Mouse (Mus musculus) hindbrain, embryonic 14.5 days (tissue): ENCODE results near the gene Tinf2. TPM values are rescaled to one million over a fixed set of nuclear protein-coding genes. Genes with fewer than 3 reads are reported as not detected.
A peak's percentile ranks its signal among the peaks of the same experiment; 100 is the strongest.

Source experiments
- ATAC-seq: fragments of 200-750 bp; cut with Nextera tagmentation; 2 replicates; pipeline ENCODE4 v1.8.0; 2017; ENCODE audit warnings: moderate number of reproducible peaks, mild to moderate bottlenecking, moderate TSS enrichment, moderate library complexity; ENCODE audit not compliant: low FRiP score
- DNase-seq: peaks from one replicate; pipeline ENCODE4 v3.0.0-alpha.2; 2015; ENCODE audit warnings: low spot score
- H3K27ac ChIP-seq: fragments of 300-500 bp; sonication (generic); 2 replicates; pipeline ENCODE4 v1.5.1; 2014; ENCODE audit warnings: mild to moderate bottlenecking, moderate library complexity
- H3K27me3 ChIP-seq: fragments of 300-500 bp; sonication (generic); 2 replicates; pipeline ENCODE4 v1.6.1; 2014; ENCODE audit warnings: mild to moderate bottlenecking, low read length, mixed read lengths; ENCODE audit not compliant: control insufficient read depth, insufficient read depth
- H3K36me3 ChIP-seq: fragments of 300-500 bp; sonication (generic); replicated peaks from 2 replicates; pipeline ENCODE4 v1.6.1; 2014; ENCODE audit not compliant: control insufficient read depth, insufficient read depth
- H3K4me1 ChIP-seq: fragments of 300-500 bp; sonication (generic); replicated peaks from 2 replicates; pipeline ENCODE4 v1.6.1; 2014; ENCODE audit warnings: antibody characterized with exemption, low read length, mixed read lengths; ENCODE audit not compliant: control insufficient read depth, insufficient read depth
- H3K4me2 ChIP-seq: fragments of 300-500 bp; sonication (generic); replicated peaks from 2 replicates; pipeline ENCODE4 v1.6.1; 2014; ENCODE audit warnings: mild to moderate bottlenecking, moderate library complexity
- H3K4me3 ChIP-seq: fragments of 300-500 bp; sonication (generic); replicated peaks from 2 replicates; pipeline ENCODE4 v1.5.1; 2014; ENCODE audit warnings: mild to moderate bottlenecking, low read length
- H3K9ac ChIP-seq: fragments of 300-500 bp; sonication (generic); 2 replicates; pipeline ENCODE4 v1.6.1; 2014
- H3K9me3 ChIP-seq: fragments of 300-500 bp; sonication (generic); 2 replicates; pipeline ENCODE4 v1.6.1; 2016; ENCODE audit warnings: low read length; ENCODE audit not compliant: control insufficient read depth
- WGBS: fragments of 180-500 bp; shearing (Covaris S2); extraction: QIAGEN DNeasy Blood & Tissue Kit; methylation state at CpG from one replicate; pipeline ENCODE4 v1.1.7; 2014; 5-methylcytosine and 5-hydroxymethylcytosine counted together
- polyA plus RNA-seq: library from polyadenylated mRNA; unstranded; fragments of >200 nt; fragmentation: Nextera tagmentation; extraction: Ambion mirVana; gene quantifications from 2 replicates; pipeline ENCODE4 v1.2.1, GENCODE M21; 2014

Gene Tinf2
- 24.3 and 25.1 TPM in 2 replicates for polyA plus RNA-seq

DNA sequence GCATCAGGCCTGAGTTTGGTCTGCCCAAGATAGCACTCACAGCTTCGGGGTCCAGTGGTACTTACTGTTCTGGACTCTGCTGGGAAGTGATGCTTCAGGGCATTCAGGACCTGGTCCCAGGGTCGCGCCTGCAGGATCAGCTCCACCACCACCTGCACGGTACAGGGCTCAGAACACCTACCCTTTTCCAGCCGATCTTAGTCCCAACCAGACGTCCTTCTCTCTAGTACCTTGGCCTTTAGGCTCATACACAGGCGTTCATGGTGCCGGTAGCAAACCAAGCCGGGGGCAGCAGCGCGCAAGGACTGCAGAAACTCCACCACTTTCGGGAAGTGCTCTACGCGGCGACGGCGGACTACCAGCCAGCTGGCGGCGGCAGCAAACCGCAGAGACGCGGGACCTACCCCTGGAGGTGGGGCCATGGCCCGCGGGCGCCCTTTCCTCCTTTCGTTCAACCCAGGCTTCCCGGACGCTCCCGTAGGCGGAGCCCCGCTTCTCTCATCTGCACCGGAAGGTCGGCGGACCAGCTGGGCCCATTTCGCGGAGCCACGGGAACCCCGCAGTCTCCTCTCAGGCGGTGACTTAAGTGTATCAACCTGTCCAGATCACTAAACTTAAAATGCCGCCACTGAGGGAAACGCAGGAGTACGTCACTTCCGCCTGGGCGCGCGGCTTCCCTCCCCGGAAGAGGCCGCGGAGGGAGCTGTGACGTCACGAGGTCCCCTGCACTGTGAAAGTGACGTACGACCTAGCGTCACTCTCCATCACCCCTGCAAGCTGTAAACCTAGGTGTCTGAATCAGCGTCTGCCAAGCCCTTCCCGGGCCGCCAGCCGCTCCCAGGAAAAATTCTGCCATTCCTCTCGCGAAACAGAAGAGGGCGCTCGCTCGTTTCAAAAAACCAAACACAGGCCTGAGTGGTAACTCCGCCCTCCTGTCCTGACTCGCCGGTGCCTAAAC lies at the start of gene Tinf2:
Gene Tinf2, minus strand, starts transcription at position 661 of the 958 bp plus-strand sequence.
- Histone ChIP-seq H3K36me3 (peaks cover 38% of the 10 kb centered on the region), H3K9ac (peak within 1 kb of the TSS; percentile 71), H3K27me3 (no peaks in the 10 kb centered on the region), H3K4me3 (peak within 1 kb of the TSS; percentile 72), H3K4me2 (peak within 1 kb of the TSS; percentile 92), H3K4me1 (peaks cover 7% of the 10 kb centered on the region), H3K27ac (peak within 1 kb of the TSS; percentile 78), H3K9me3 (no peaks in the 10 kb centered on the region)
- under 1% methylated on average over 66 of the region's 66 CpGs for WGBS
- peak; percentile 99 for ATAC-seq
- peak; percentile 99 for DNase-seq

DNA sequence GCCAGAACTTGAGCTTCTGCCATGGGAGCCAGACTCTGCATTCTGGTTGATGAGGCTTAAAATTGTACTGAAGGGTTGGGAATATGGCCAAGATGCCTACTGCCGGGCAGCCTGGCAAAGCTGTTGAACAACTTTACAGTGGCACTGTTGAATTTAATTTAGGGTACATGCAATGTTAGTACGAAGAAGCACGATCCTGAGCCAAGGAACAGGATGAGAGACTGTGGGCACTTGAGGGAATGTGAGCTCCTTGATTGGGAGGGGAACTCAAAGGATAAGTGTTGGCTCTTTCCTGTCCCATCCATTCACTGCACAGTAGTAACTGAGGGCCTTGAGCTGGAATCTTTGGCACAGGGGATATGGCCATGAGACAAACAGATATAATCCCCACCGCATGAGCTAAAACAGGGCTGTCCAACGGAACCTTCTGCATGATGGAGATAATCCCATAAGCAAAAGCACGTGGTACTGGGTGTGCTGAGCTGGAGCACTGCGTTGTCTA lies 49.0 kb upstream of the Tinf2 start:
- H3K27ac ChIP-seq, result peak overlapping the region; percentile 20; the same call in 1 of the 2 replicates

DNA sequence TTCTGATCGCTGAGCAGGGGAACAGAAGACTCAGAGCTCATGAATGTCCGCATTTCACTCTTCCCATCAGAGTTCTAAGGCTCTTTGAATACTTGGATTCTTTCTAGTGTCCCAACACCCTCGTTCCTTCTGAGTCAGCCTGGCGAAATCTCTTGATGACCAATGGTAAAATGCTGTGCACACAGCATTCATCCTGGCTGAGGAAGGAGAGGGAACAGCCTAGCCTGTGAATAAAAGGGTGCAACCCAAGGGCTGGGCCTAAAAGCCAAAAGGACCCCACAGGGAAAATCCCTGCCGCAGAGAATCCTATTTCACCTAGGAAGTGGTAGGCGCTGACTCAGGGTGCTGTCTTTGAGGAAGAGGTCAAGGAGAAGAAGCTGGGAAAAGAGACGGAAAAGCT lies 48.5 kb upstream of the Tinf2 start:
- Histone ChIP-seq H3K9ac (no peak overlapping the region), H3K4me1 (no peaks in the 10 kb centered on the region), H3K27ac (0 out of 2 replicates have a peak overlapping the region, but pooled peaks have one; percentile 5), H3K4me2 (no peak overlapping the region), H3K36me3 (no peaks in the 10 kb centered on the region), H3K4me3 (no peak overlapping the region), H3K27me3 (no peaks in the 10 kb centered on the region), H3K9me3 (no peaks in the 10 kb centered on the region)
- 70% methylated on average over 7 of the region's 7 CpGs for WGBS
- no peak for DNase-seq
- ATAC-seq, result no peak

More for the DNA sequence above, 49.0 kb upstream of the Tinf2 start:
- Histone ChIP-seq H3K9ac (no peak overlapping the region), H3K27me3 (no peaks in the 10 kb centered on the region), H3K9me3 (no peaks in the 10 kb centered on the region), H3K4me1 (no peaks in the 10 kb centered on the region), H3K4me2 (no peak overlapping the region), H3K4me3 (no peak overlapping the region), H3K36me3 (no peaks in the 10 kb centered on the region)
- 75% methylated on average over 7 of the region's 7 CpGs for WGBS
- DNase-seq (peak; percentile 49), ATAC-seq (no peak)

DNA sequence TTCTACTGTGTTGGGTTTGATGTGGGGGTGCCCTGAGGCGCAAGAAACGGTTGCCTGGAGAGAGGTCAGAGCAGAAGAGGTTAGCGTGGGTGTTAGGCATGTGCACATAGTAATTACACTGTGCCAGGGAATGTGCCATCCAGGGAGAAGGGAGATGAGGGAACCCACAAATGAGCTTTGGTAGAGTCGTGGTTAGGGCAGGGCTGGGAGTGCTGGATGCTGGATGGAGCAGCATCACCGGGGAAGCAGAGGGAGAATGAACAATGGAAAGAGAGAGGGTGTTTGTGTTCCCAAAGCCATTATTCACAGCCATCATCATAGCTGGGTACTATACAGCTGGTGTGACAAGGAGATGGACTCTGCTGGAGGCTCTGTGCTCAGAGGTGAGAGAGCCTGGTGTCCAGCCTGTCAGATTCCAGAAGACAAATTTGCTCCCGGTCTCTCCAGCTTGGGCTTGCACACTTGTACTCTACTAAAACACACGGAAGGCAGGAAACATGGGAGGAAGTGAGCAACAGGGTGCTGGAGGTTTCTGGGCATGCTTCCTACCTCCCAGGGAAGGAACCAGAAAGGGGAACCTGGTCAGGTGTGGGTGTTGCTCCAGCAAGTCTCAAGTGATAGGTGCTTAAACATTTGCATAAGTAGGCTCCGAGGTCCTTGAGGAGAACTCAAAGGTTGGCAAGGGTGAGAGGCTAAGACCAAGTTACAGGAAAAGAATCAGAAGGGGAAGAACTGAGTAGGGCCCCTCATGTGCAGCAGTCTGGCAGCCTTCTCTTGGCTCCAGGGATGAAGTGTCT lies 46.5 kb upstream of the Tinf2 start:
- H3K4me2 ChIP-seq, result no peak overlapping the region
- H3K4me1 ChIP-seq, result no peaks in the 10 kb centered on the region
- DNase-seq, result no peak
- H3K9me3 ChIP-seq, result no peaks in the 10 kb centered on the region
- WGBS, result 70% methylated on average over 8 of the region's 8 CpGs
- H3K9ac ChIP-seq, result no peak overlapping the region
- no peaks in the 10 kb centered on the region for H3K27me3 ChIP-seq
- no peak for ATAC-seq
- no peak overlapping the region for H3K4me3 ChIP-seq
- H3K27ac ChIP-seq, result no peak overlapping the region
- no peaks in the 10 kb centered on the region for H3K36me3 ChIP-seq

DNA sequence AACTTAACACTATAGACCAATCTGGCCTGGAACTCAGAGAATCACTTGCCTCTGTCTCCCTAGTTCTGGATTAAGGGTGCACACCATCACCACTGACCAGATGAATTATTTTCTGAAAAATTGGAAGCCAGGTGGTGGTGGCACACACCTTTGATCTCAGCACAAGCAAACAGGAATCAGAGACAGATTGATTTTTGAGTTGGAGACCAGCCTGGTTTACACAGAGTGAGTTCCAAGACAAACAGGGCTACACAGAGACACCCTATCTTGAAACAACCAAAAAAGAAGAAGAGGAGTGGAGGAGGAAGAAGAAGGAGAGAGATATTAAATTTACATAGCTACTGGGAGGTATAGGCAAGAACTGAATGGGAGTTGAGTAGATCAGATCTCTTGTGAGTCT lies 44.6 kb upstream of the Tinf2 start:
- Histone ChIP-seq H3K27me3 (no peaks in the 10 kb centered on the region), H3K4me1 (peaks cover 7% of the 10 kb centered on the region; the same call in 1 of the 2 replicates), H3K36me3 (no peaks in the 10 kb centered on the region), H3K9me3 (no peaks in the 10 kb centered on the region), H3K4me2 (no peak overlapping the region), H3K9ac (no peak overlapping the region), H3K27ac (no peak overlapping the region), H3K4me3 (no peak overlapping the region)
- ATAC-seq (no peak), DNase-seq (no peak)

DNA sequence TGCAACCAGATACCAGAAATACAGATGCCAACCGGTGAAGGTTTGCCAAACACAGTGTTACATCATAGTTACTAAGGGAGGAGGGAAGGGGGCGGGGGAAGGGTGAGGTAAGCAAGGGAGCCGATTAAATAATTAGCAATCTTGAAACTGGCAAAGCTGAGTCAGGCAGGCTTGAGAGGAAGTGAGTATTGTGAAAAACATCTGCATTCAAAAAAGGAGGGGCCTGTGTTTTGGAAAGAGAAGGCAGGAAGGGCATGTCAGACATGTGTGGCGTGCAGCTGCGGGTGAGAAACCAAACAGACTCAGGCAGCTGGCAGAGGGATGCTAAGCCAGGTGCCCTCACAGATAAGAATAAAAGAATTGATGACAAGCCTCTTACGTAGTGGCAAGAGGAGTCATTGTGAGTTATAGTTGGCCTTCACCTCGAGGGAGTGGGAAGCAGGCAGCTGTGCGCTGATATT lies 42.8 kb upstream of the Tinf2 start:
- no peak for DNase-seq
- WGBS, result 70% methylated on average over 8 of the region's 8 CpGs
- Histone ChIP-seq H3K4me1 (peaks cover 12% of the 10 kb centered on the region; the same call in 1 of the 2 replicates), H3K27me3 (no peaks in the 10 kb centered on the region), H3K4me3 (no peak overlapping the region), H3K4me2 (no peak overlapping the region), H3K36me3 (peaks cover 8% of the 10 kb centered on the region; the same call in 1 of the 2 replicates), H3K9ac (no peak overlapping the region), H3K9me3 (no peaks in the 10 kb centered on the region), H3K27ac (no peak overlapping the region)
- ATAC-seq, result no peak

DNA sequence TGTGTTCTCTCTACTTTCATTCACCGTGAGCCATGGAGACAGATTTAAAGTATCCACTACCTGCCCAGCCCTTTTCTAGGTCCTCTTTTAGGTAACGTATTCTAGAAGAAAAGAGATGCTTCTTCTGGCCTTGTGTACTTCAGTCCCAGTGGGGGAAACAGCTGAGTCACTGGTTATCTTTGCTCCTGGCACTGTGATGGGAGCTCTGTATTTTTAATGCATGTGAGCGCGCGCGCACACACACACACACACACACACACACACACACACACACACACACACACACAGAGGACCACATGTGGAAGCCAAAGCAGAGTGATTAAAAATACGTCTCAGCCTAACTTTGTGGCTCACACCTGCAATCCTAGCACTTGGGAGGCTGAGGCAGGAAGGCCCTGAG lies 41.8 kb upstream of the Tinf2 start:
- WGBS, result 95% methylated on average over 7 of the region's 7 CpGs
- ATAC-seq (no peak), DNase-seq (no peak)
- no peak overlapping the region for H3K27ac ChIP-seq
- no peak overlapping the region for H3K4me2 ChIP-seq
- H3K4me3 ChIP-seq, result no peak overlapping the region
- no peak overlapping the region for H3K9ac ChIP-seq
- peaks cover 15% of the 10 kb centered on the region for H3K36me3 ChIP-seq
- H3K27me3 ChIP-seq, result no peaks in the 10 kb centered on the region
- peaks cover 12% of the 10 kb centered on the region; the same call in 1 of the 2 replicates for H3K4me1 ChIP-seq
- no peaks in the 10 kb centered on the region for H3K9me3 ChIP-seq

DNA sequence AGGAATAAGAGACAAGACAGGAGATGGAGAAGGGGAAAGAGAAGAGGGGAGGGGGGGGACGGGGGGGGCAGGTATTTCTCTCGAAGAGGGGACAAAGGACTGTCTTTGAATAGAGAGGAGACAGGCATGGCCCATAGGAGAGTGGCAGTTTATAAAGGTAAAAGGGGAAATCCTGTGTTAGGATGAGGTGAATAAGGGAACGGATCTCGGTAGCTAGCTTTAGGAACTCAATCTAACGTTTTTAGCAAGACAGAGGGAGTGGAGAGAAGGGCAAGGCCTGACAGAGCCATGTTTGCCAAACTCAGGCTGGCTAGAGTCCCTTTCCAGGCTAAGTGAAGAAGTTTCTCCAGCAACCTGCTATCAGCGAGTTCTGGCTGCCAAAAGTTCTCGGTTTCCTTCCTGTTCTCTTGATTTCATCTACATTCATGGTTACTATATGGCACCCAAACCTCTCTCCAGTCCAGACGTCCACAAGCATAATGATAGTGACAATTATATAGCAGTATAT lies 40.9 kb upstream of the Tinf2 start:
- Histone ChIP-seq H3K4me3 (peak overlapping the region; percentile 66), H3K4me2 (peak overlapping the region; percentile 69), H3K27me3 (no peaks in the 10 kb centered on the region), H3K36me3 (peaks cover 24% of the 10 kb centered on the region), H3K9ac (peak overlapping the region; percentile 73; the same call in 1 of the 2 replicates), H3K9me3 (no peaks in the 10 kb centered on the region), H3K4me1 (peaks cover 12% of the 10 kb centered on the region; the same call in 1 of the 2 replicates), H3K27ac (peak overlapping the region; percentile 90; the same call in 1 of the 2 replicates)
- ATAC-seq, result no peak; the same call in 1 of the 2 replicates
- WGBS, result 51% methylated on average over 8 of the region's 8 CpGs
- DNase-seq, result no peak
